Mouse (Mus musculus) midbrain, embryonic 13.5 days (tissue): ENCODE data around the gene Dact2. TPM values are rescaled to one million over a fixed set of nuclear protein-coding genes. Genes with fewer than 3 reads are reported as not detected.

ENCODE experiments used
- ATAC-seq: fragments of 200-750 bp; cut with Nextera tagmentation; 2 replicates; pipeline ENCODE4 v1.8.0; 2017; ENCODE audit warnings: mild to moderate bottlenecking, moderate TSS enrichment, moderate library complexity
- H3K27ac ChIP-seq: fragments of 300-500 bp; sonication (generic); 2 replicates; pipeline ENCODE4 v1.5.1; 2015; ENCODE audit warnings: inconsistent platforms, mild to moderate bottlenecking, moderate library complexity
- H3K27me3 ChIP-seq: fragments of 300-500 bp; sonication (generic); 2 replicates; pipeline ENCODE4 v1.6.1; 2015; ENCODE audit warnings: mild to moderate bottlenecking, inconsistent platforms
- H3K36me3 ChIP-seq: fragments of 300-500 bp; sonication (generic); 2 replicates; pipeline ENCODE4 v1.6.1; 2015; ENCODE audit warnings: mild to moderate bottlenecking, inconsistent platforms
- H3K4me1 ChIP-seq: fragments of 300-500 bp; sonication (generic); replicated peaks from 2 replicates; pipeline ENCODE4 v1.6.1; 2015; ENCODE audit warnings: inconsistent platforms
- H3K4me2 ChIP-seq: fragments of 300-500 bp; sonication (generic); replicated peaks from 2 replicates; pipeline ENCODE4 v1.6.1; 2015; ENCODE audit warnings: moderate library complexity, mild to moderate bottlenecking, inconsistent platforms
- H3K4me3 ChIP-seq: fragments of 300-500 bp; sonication (generic); replicated peaks from 2 replicates; pipeline ENCODE4 v1.5.1; 2015; ENCODE audit warnings: mild to moderate bottlenecking, inconsistent platforms
- H3K9ac ChIP-seq: fragments of 300-500 bp; sonication (generic); replicated peaks from 2 replicates; pipeline ENCODE4 v1.6.1; 2015; ENCODE audit warnings: mild to moderate bottlenecking, inconsistent platforms
- H3K9me3 ChIP-seq: fragments of 300-500 bp; sonication (generic); 2 replicates; pipeline ENCODE4 v1.6.1; 2016; ENCODE audit warnings: mild to moderate bottlenecking, inconsistent platforms
- WGBS: fragments of 180-500 bp; shearing (Covaris S2); methylation state at CpG from one replicate; pipeline ENCODE4 v1.1.7; 2015; 5-methylcytosine and 5-hydroxymethylcytosine counted together
- polyA plus RNA-seq: library from polyadenylated mRNA; unstranded; fragments of >200 nt; fragmentation: Nextera tagmentation; extraction: Ambion mirVana; gene quantifications from 2 replicates; pipeline ENCODE4 v1.2.1, GENCODE M21; 2015

The Dact2 gene
- polyA plus RNA-seq, 1 experiment from 2014 or later: 0.94 TPM

DNA sequence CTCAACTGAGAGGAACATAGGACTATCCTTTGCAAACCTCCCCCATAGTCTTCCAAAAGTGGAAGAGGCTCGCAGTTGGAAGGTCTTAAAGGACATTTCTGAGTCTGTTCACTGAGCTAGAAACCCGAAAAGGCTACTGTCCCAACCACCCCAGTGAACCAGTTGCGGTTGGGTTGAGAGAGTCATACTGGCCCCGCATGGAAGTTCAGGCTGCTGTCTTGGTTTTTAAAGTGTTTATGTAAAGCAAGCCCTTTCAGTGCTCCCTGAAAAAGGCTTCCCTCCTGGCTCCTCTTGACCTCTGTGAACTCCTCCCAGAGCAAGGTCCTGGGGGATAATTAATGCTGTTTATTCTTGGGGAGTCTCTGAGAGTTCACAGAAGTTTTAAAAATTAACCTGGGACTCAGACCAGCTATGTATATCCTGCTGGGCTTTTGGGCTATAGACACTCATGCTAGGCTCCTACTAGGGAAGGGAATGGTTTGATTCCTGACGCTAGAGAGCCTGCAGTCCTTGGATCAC is 33.1 kb downstream of the Dact2 start:
- Histone ChIP-seq H3K27ac (no peak overlapping the region), H3K9ac (no peak overlapping the region), H3K36me3 (no peaks in the 10 kb centered on the region), H3K4me3 (no peak overlapping the region), H3K27me3 (no peaks in the 10 kb centered on the region), H3K4me2 (no peak overlapping the region), H3K9me3 (no peaks in the 10 kb centered on the region), H3K4me1 (peaks cover 25% of the 10 kb centered on the region)
- no peak for ATAC-seq
- 69% methylated on average over 5 of the region's 5 CpGs for WGBS

DNA sequence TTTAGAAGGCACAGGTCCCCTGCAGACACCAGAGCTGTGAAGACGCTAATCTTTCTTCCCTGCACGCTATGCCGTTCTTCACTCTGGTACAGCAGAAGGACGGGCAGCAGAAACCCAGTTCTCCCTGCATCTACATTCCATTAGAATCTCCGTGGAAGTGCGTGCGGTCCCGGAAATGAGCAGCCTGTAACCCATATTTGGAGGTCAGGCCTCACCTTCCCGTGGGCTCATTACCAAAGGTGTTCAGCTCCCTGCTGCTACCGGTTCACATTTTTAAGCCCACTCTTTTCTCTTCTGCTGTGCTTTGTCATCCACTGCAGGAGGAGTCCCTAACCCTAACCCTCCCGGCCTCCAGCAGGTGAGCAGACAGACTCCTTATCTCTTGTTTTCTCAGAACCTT is 34.7 kb downstream of the Dact2 start:
- H3K36me3 ChIP-seq: no peaks in the 10 kb centered on the region
- WGBS: 70% methylated on average over 11 of the region's 11 CpGs
- no peak overlapping the region for H3K4me2 ChIP-seq
- peaks cover 41% of the 10 kb centered on the region for H3K4me1 ChIP-seq
- H3K9ac ChIP-seq: no peak overlapping the region
- H3K27ac ChIP-seq: no peak overlapping the region
- ATAC-seq: no peak
- no peaks in the 10 kb centered on the region for H3K27me3 ChIP-seq
- no peak overlapping the region for H3K4me3 ChIP-seq
- no peaks in the 10 kb centered on the region for H3K9me3 ChIP-seq

DNA sequence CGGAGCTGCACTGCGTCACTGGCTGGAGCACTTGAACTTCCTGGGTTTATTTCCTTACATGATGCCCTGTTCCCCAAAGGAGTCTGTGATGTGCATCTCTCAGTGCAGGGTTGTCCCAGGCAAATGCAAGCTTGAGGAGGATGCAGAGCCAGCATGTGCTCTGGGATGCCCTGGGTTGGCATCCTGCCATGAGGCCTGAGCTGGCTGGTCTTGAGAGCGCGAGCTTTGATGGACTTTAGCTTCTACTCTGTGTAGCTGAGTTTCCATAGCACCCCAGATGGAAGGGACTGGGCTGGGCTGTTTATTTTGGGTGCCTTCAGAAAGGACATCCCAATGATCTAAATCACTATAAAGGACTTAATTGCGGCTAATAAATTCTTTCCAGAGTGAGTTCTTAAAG is 36.5 kb downstream of the Dact2 start:
- Histone ChIP-seq H3K36me3 (no peaks in the 10 kb centered on the region), H3K4me3 (no peak overlapping the region), H3K27ac (no peak overlapping the region), H3K4me1 (peaks cover 44% of the 10 kb centered on the region), H3K4me2 (no peak overlapping the region), H3K27me3 (no peaks in the 10 kb centered on the region), H3K9ac (no peak overlapping the region), H3K9me3 (no peaks in the 10 kb centered on the region)
- WGBS: 70% methylated on average over 5 of the region's 5 CpGs
- ATAC-seq: no peak

DNA sequence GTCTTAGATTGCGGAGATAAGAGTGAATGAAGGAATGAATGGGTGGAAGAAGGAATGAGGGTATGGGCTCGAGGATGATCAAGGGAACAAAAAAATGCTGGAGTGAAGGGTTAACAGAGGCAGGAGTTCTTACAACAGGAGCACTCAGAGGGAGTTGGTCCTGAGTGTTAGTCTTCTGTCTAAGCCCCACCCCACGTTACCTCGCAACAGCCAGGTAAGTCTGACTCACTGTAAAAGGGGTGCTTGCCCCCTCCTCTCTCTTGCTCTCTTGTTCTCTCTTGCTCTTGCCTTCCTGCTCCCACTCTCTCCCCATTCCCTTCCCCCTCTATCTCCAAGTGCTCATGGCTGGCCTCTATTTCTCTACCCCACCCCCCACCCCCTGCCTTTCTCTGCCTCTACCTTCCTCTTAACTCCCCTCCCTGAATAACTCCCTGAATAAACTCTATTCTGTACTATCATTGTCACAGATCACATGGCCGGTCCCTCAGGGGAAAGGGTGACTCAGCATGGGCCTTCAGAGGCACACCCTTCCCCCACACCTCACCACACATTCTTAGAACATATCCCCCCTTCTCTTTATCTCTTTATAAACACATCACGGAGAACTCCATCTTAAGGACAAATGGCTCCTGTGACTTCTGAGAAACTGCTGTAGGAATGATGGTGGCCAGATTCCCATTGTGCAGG is 37.2 kb downstream of the Dact2 start:
- Histone ChIP-seq H3K4me2 (no peak overlapping the region), H3K4me3 (no peak overlapping the region), H3K9ac (no peak overlapping the region), H3K4me1 (peaks cover 44% of the 10 kb centered on the region), H3K36me3 (no peaks in the 10 kb centered on the region), H3K27ac (0 out of 2 replicates have a peak overlapping the region, but pooled peaks have one; percentile 87), H3K9me3 (no peaks in the 10 kb centered on the region), H3K27me3 (no peaks in the 10 kb centered on the region)
- ATAC-seq: no peak
- WGBS: 72% methylated on average over 6 of the region's 6 CpGs

DNA sequence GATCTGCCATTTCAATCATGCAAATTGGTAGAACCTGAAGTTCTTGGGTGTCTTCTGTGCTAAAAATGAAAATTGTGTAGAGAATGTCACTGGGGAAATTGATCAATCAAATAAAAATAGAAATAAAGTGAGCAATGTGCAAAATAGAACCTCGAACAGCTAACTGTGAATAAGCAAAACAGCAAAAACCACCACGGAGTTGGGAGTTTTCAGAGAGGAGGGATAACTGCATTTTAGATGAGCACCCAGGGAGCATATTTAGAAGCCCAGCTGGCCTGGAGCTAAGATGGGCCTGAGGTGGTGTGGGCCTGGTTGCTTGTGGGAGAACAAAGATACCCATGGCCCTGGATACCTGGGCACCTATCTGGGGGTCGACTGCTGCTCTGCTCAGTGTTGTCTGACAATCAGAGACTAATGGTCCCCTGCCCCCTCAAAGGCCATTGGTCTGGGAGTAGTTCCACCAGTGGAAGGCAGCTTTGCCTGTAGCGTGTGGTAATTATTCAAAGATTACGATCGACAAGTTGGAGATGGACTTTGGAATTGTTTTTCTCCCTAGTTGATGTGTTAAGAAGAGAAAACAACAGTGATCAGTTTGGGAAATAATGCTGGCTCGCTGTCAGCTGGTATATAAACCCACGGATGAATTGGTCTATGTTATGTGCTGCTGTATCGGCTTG is 38.0 kb downstream of the Dact2 start:
- ATAC-seq: 0 out of 2 replicates have a peak, but pooled peaks have one; percentile 14
- Histone ChIP-seq H3K4me2 (peak overlapping the region; percentile 42), H3K9ac (0 out of 2 replicates have a peak overlapping the region, but pooled peaks have one; percentile 14)

DNA sequence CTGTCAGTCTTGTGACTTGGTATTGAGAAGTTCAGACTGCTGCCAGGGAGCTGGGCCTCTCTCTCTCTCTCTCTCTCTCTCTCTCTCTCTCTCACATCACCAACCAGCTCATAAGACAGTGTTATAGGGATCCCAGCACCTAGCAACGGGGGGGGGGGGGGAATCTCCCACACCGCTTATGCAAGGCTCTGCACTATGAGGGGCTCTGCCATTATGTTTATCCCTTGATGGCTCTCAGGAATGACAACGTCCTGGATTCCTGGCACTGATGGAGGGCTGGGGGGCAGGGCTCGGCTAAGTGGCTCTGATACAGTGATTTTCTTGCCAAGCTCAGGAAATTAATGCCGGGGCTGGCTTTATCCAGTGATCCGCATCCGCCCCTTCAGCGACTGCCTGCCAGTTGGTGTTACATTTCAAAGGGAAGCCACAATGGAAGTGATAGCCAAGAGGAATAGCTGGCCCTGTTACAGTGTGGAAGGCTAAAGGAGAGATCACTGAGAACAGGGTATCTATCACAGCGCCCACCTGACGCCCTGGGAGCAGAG is 38.7 kb downstream of the Dact2 start:
- peaks cover 44% of the 10 kb centered on the region for H3K4me1 ChIP-seq
- 2% methylated on average over 10 of the region's 10 CpGs for WGBS
- no peaks in the 10 kb centered on the region for H3K27me3 ChIP-seq
- H3K9ac ChIP-seq: 0 out of 2 replicates have a peak overlapping the region, but pooled peaks have one; percentile 14
- H3K4me3 ChIP-seq: no peak overlapping the region
- peak overlapping the region; percentile 87 for H3K27ac ChIP-seq
- peak; percentile 92 for ATAC-seq
- no peaks in the 10 kb centered on the region for H3K9me3 ChIP-seq
- no peaks in the 10 kb centered on the region for H3K36me3 ChIP-seq
- peak overlapping the region; percentile 42 for H3K4me2 ChIP-seq

More for the DNA sequence above, 38.0 kb downstream of the Dact2 start:
- WGBS: 53% methylated on average over 9 of the region's 9 CpGs
- Histone ChIP-seq H3K36me3 (no peaks in the 10 kb centered on the region), H3K27ac (peak overlapping the region; percentile 87), H3K4me1 (peaks cover 44% of the 10 kb centered on the region), H3K9me3 (no peaks in the 10 kb centered on the region), H3K27me3 (no peaks in the 10 kb centered on the region), H3K4me3 (no peak overlapping the region)

DNA sequence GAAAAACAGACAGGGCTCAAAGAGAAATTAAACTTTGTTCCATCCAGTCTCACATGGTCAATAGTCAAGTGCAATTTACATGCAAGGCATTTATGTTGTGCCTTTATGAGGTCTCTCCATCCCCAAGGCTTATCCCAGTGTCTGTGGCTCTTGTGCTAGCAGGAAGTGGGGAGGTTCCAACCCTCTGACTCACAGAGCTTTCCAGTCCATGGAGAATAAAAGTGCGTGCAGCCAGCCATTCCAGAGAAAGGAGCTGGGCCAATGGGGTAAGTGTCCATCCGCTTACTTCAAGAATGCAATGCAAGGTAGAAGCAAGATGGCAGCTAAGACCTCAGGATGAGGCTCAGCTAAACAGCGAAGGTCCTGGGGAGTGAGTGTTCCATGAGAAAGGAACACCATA is 43.3 kb downstream of the Dact2 start:
- Histone ChIP-seq H3K4me1 (peaks cover 44% of the 10 kb centered on the region), H3K9ac (no peak overlapping the region), H3K27me3 (0 out of 2 replicates have a peak, but pooled peaks cover 4% of the 10 kb centered on the region), H3K36me3 (no peaks in the 10 kb centered on the region), H3K4me3 (no peak overlapping the region), H3K27ac (no peak overlapping the region), H3K4me2 (no peak overlapping the region), H3K9me3 (no peaks in the 10 kb centered on the region)
- no peak for ATAC-seq
- 97% methylated on average over 3 of the region's 3 CpGs for WGBS

DNA sequence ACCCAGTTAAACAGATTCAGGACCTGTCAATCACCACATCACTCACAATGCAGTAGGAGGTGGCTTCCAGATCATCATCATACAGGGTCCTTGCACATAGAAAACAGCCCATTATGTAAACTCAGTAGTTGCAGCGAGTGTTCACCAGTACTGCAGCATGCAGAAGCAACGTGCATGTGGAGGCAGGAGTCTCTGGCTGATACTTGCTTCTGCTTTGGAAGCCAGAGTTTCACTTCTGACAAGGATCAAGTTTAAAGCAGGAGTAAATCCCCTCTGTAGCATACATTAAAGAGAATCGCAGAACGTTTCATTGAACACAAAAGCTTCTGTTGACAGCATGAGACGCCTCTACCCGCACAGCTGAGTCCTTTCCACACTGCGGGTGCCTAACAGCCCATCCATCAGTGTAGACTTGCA is 46.3 kb downstream of the Dact2 start:
- Histone ChIP-seq H3K4me3 (no peak overlapping the region), H3K9ac (no peak overlapping the region), H3K9me3 (no peaks in the 10 kb centered on the region), H3K27ac (no peak overlapping the region), H3K4me2 (no peak overlapping the region; the same call in 1 of the 2 replicates), H3K27me3 (0 out of 2 replicates have a peak, but pooled peaks cover 4% of the 10 kb centered on the region), H3K36me3 (no peaks in the 10 kb centered on the region), H3K4me1 (peaks cover 19% of the 10 kb centered on the region)
- WGBS: 7% methylated on average over 7 of the region's 7 CpGs
- peak; percentile 61 for ATAC-seq

Other genes with a start within 250 kb of the Dact2 start
- not detected in 2 replicates for gene Gm7356, start 200.6 kb downstream of the Dact2 start, polyA plus RNA-seq
- not detected in 2 replicates for gene Gm7358, start 144.8 kb downstream of the Dact2 start, polyA plus RNA-seq
- 1.5 and 1.6 TPM in 2 replicates for gene Smoc2, start 75.2 kb upstream of the Dact2 start, polyA plus RNA-seq